In the genomic region with DNA sequence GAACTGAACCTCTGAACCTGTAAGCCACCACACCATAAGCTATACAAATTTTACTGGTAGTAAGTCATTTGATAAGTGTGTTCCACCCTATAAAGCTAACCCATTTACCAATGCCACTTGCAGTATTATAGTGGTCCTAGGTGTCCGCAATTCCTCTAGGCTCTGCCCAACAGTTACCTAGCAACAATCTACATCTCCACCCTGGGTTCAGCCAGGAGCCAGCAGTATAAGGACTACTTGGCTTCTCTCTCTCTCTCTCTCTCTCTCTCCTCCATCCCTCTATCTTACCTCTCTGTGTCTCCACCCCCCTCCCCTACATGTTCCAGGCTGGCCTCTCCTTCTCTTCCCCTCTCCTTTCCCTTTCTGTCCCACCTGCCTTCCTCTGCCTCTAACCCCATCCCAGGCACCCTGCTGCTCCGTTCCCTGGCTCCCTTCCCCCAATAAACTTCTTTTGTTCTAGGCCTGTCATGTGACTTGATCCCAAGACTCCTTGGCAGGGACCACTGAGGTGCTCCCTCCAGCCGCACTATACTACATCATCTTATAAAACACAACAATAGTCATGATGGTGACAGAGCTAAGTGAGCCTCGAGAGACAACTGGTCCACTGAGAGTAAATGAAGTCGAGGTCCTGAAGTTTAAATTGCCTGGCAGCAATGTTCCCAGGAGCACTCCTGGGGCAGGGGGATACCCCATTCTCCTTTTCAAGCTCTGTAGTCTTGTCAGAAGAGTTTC, we compare ENCODE assay signal across 12 mouse cellular contexts. TPM values are rescaled to one million over a fixed set of nuclear protein-coding genes. Genes with fewer than 3 reads are reported as not detected.
A peak's percentile ranks its signal among the peaks of the same experiment; 100 is the strongest.
DNase-seq lines count a peak whose midpoint lies in the region; ATAC-seq lines count a peak whose summit lies in the region.
"Had no signal": no experiment of that assay in that cellular context is flagged by ENCODE, and none has a peak within 500 bp of the region (broad histone marks: within the 10 kb centered on the region; RNA-seq: fewer than 3 reads in every experiment).

No protein-coding gene starts in this region.

- peak; percentile 57 for ATAC-seq in heart, embryonic 12.5 days (ENCODE audit: insufficient number of reproducible peaks, low FRiP score)
- no peak for ATAC-seq in lung, embryonic 16.5 days (ENCODE audit: low read depth)
- peak; percentile 39 for ATAC-seq in liver, embryonic 13.5 days (ENCODE audit: low read depth)

- no peak overlapping the region for H3K4me3 ChIP-seq in heart, embryonic 12.5 days
- H3K4me3 ChIP-seq in lung, embryonic 16.5 days (ENCODE audit: low read length): no peak overlapping the region
- H3K4me3 ChIP-seq in liver, embryonic 13.5 days (replicated peaks): no peak overlapping the region
- H3K4me3 ChIP-seq: neural tube, embryonic 12.5 days had no signal

- peaks cover 20% of the 10 kb centered on the region for H3K4me1 ChIP-seq in heart, embryonic 12.5 days (replicated peaks)
- peaks cover 26% of the 10 kb centered on the region for H3K4me1 ChIP-seq in lung, embryonic 16.5 days (replicated peaks; ENCODE audit: control insufficient read depth, insufficient read depth, low read length)
- H3K4me1 ChIP-seq in liver, embryonic 13.5 days (replicated peaks): peaks cover 63% of the 10 kb centered on the region

- no peaks in the 10 kb centered on the region for H3K36me3 ChIP-seq in heart, embryonic 12.5 days
- H3K36me3 ChIP-seq in lung, embryonic 16.5 days (ENCODE audit: control insufficient read depth, insufficient read depth, low read length): no peaks in the 10 kb centered on the region
- no peaks in the 10 kb centered on the region for H3K36me3 ChIP-seq in liver, embryonic 13.5 days
- H3K36me3 ChIP-seq: neural tube, embryonic 12.5 days had no signal

- 19% methylated on average over 5 of the region's 5 CpGs for WGBS in heart, embryonic 12.5 days
- 21% methylated on average over 5 of the region's 5 CpGs for WGBS in lung, embryonic 16.5 days
- WGBS in liver, embryonic 13.5 days (ENCODE audit: insufficient replicate concordance): 34% methylated on average over 5 of the region's 5 CpGs

- no peak overlapping the region for H3K9ac ChIP-seq in heart, embryonic 12.5 days
- H3K9ac ChIP-seq in lung, embryonic 16.5 days (ENCODE audit: low read length): no peak overlapping the region
- H3K9ac ChIP-seq in liver, embryonic 13.5 days: peak overlapping the region; percentile 15; the same call in 1 of the 2 replicates
- H3K9ac ChIP-seq: neural tube, embryonic 12.5 days had no signal

- H3K9me3 ChIP-seq in heart, embryonic 12.5 days (replicated peaks): no peaks in the 10 kb centered on the region
- no peaks in the 10 kb centered on the region for H3K9me3 ChIP-seq in lung, embryonic 16.5 days (ENCODE audit: control insufficient read depth, low read length)
- no peaks in the 10 kb centered on the region for H3K9me3 ChIP-seq in liver, embryonic 13.5 days (replicated peaks)
- H3K9me3 ChIP-seq: neural tube, embryonic 12.5 days had no signal

- peaks cover 5% of the 10 kb centered on the region; the same call in 1 of the 2 replicates for H3K27me3 ChIP-seq in heart, embryonic 12.5 days (replicated peaks)
- no peaks in the 10 kb centered on the region for H3K27me3 ChIP-seq in lung, embryonic 16.5 days (ENCODE audit: control insufficient read depth, insufficient read depth, low read depth, low read length)
- peaks cover 24% of the 10 kb centered on the region; the same call in 1 of the 2 replicates for H3K27me3 ChIP-seq in liver, embryonic 13.5 days

- peak overlapping the region; percentile 81; the same call in 1 of the 2 replicates for H3K4me2 ChIP-seq in heart, embryonic 12.5 days
- no peak overlapping the region; the same call in 1 of the 2 replicates for H3K4me2 ChIP-seq in lung, embryonic 16.5 days (ENCODE audit: low read depth, low read length)
- peak overlapping the region; percentile 76 for H3K4me2 ChIP-seq in liver, embryonic 13.5 days

- no peak for DNase-seq in heart, postnatal 4 days
- no peak for DNase-seq in lung, postnatal 14 days
- DNase-seq in MEL-GATA-1-ER (ENCODE audit: extremely low read depth, low read depth): peak; percentile 12
- DNase-seq in liver, embryonic 13.5 days: no peak
- no peak for DNase-seq in cerebellum, postnatal 4 days (ENCODE audit: low spot score in 2 of 2)
- DNase-seq in thymus, adult 18-20 months: no peak
- DNase-seq: cerebellum, postnatal 14 days; gastrocnemius, postnatal 25 days had no signal

- H3K27ac ChIP-seq in heart, embryonic 12.5 days (ENCODE audit: poor library complexity, severe bottlenecking): no peak overlapping the region
- peak overlapping the region; percentile 94; the same call in 1 of the 2 replicates for H3K27ac ChIP-seq in lung, embryonic 16.5 days (ENCODE audit: low read length)
- H3K27ac ChIP-seq in liver, embryonic 13.5 days: peak overlapping the region; percentile 92
- H3K27ac ChIP-seq: neural tube, embryonic 12.5 days had no signal

RNA-seq across cellular contexts. Expression of a gene that starts 42.0 kb away (rescaled TPM):
- polyA plus RNA-seq in heart, embryonic 12.5 days (2016; fragmentation: Nextera tagmentation; extraction: Ambion mirVana): 7.4 and 7.5 TPM in 2 replicates
- total RNA-seq in heart, postnatal 4 days (2021): 10 to 100 TPM; 38.0 to 44.1 TPM
- polyA plus RNA-seq in lung, embryonic 16.5 days (2015; fragmentation: Nextera tagmentation; extraction: Ambion mirVana): 23.0 and 27.2 TPM in 2 replicates
- polyA plus RNA-seq in liver, embryonic 13.5 days (2015; fragmentation: Nextera tagmentation; extraction: Ambion mirVana): 1.6 and 1.8 TPM in 2 replicates
- polyA plus RNA-seq: erythroblast, embryonic 14.5 days had no signal
